Mouse (Mus musculus) gonadal fat pad, adult 2 months (tissue): ENCODE measurements around the gene Fam25c. TPM values are rescaled to one million over a fixed set of nuclear protein-coding genes. Genes with fewer than 3 reads are reported as not detected.

Source experiments
- DNase-seq: peaks from one replicate; pipeline ENCODE4 v3.0.0-alpha.2; 2012; ENCODE audit warnings: low read depth
- polyA plus RNA-seq: library from polyadenylated mRNA; depleted of rRNA; stranded (reverse); fragments of >200 nt; gene quantifications from 2 replicates; pipeline ENCODE4 v1.2.3, GENCODE M21; 2012

Gene Fam25c
- polyA plus RNA-seq, 1 experiment, result not detected

GRCm38 (mm10) chr14:34363490-34364253 lies 8.4 kb upstream of the Fam25c start:
- no peak for DNase-seq

GRCm38 (mm10) chr14:34362726-34363445 lies 7.7 kb upstream of the Fam25c start:
- DNase-seq, result no peak

- DNase-seq, result no peak
These were observed 6.9 kb upstream of the Fam25c start for GRCm38 (mm10) chr14:34362135-34362534.

- DNase-seq, result no peak
These were observed 5.0 kb upstream of the Fam25c start for GRCm38 (mm10) chr14:34360251-34360650.

- no peak for DNase-seq
These were observed 4.5 kb upstream of the Fam25c start for GRCm38 (mm10) chr14:34359676-34360244.

GRCm38 (mm10) chr14:34357671-34358455 lies 2.6 kb upstream of the Fam25c start:
- DNase-seq, result no peak

- no peak for DNase-seq
These were observed 777 bp downstream of the Fam25c start for GRCm38 (mm10) chr14:34354456-34354855.

- no peak for DNase-seq
These were observed 1.9 kb downstream of the Fam25c start for GRCm38 (mm10) chr14:34353326-34353725.

- DNase-seq, result no peak
These were observed 2.7 kb downstream of the Fam25c start for GRCm38 (mm10) chr14:34352523-34352922.

- no peak for DNase-seq
These were observed 3.6 kb downstream of the Fam25c start for GRCm38 (mm10) chr14:34351660-34352059.

GRCm38 (mm10) chr14:34349007-34349406 lies 6.2 kb downstream of the Fam25c start:
- no peak for DNase-seq

- DNase-seq, result no peak
These were observed 6.9 kb downstream of the Fam25c start for GRCm38 (mm10) chr14:34348301-34348700.

GRCm38 (mm10) chr14:34347084-34347483 lies 8.1 kb downstream of the Fam25c start:
- no peak for DNase-seq

GRCm38 (mm10) chr14:34345771-34346566 lies 9.3 kb downstream of the Fam25c start:
- DNase-seq, result no peak

- no peak for DNase-seq
These were observed 10.9 kb downstream of the Fam25c start for GRCm38 (mm10) chr14:34344361-34344760.

GRCm38 (mm10) chr14:34343078-34343477 lies 12.2 kb downstream of the Fam25c start:
- no peak for DNase-seq

GRCm38 (mm10) chr14:34341993-34342392 lies 13.2 kb downstream of the Fam25c start:
- no peak for DNase-seq

GRCm38 (mm10) chr14:34339446-34339845 lies 15.8 kb downstream of the Fam25c start:
- DNase-seq, result no peak

GRCm38 (mm10) chr14:34332476-34332875 lies 22.8 kb downstream of the Fam25c start:
- DNase-seq, result no peak

GRCm38 (mm10) chr14:34331886-34332285 lies 23.3 kb downstream of the Fam25c start:
- no peak for DNase-seq

- DNase-seq, result no peak
These were observed 24.5 kb downstream of the Fam25c start for GRCm38 (mm10) chr14:34330657-34331158.
